Mouse (Mus musculus): ENCODE data around the gene Nckap5. TPM values are rescaled to one million over a fixed set of nuclear protein-coding genes. Genes with fewer than 3 reads are reported as not detected.

The Nckap5 gene
- polyA plus RNA-seq, 1 experiment = 0.49 TPM

DNA sequence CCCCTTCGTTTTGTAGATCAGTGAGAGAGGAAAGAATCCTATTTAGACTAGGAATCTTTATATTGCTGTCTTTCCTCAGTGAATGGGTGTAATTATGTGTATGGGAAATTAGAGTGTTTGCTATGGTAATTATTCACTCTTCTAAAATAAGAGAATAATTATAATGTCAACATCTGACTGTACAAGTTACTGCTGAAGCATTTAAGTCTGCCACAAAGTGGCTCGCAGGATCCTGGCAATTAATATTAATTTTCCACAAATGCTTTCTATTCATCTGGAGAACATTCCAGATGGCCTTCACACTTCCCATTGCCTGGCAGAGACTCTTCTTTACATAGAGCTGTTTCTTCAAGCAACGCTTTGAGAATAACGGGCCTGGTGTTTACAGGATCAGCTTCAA, 439.4 kb downstream of the Nckap5 start:
- H3K4me3 ChIP-seq (replicated peaks) = no peak overlapping the region
- H3K4me1 ChIP-seq = no peaks in the 10 kb centered on the region
- H3K36me3 ChIP-seq (replicated peaks; ENCODE audit: low read length) = no peaks in the 10 kb centered on the region
- no peaks in the 10 kb centered on the region for H3K27me3 ChIP-seq (replicated peaks)
- H3K9me3 ChIP-seq = no peaks in the 10 kb centered on the region
- no peak for TF ChIP-seq FLI1 (IDR thresholded peaks at IDR 0.05; ENCODE audit: low read length)
- no peak for TF ChIP-seq GATA1 (IDR thresholded peaks at IDR 0.05; ENCODE audit: borderline replicate concordance, low read length)

DNA sequence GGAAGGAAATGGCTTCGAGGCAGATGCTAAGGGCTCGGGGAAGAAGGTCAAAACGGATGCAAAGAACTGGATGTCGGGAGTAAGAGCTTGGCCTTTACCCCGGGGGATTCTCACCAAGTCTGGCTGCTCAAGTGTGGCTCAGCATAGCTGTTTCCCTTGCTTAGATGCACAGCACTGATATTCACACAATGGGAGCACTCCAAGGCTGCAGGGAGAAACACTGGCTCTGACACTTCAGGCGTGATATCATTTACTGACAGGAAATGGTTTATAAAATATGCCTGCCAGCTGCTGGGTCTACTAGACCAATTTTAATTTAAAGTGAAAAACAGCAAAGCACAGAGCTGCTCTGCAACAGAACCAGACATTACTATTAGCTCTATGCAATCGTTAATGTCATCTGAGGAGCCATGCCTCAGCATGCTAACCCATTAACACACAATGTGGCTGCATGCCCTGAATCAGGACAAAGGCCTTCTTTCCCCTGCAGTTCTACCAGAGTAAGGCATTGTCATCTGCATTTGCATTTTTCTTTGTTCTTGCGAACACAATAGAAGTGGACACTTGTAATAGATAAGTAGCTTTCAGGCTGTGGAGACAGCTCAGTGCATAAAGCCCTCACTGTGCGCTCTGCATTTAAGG, 453.1 kb downstream of the Nckap5 start:
- peaks cover 26% of the 10 kb centered on the region for H3K4me1 ChIP-seq
- H3K4me3 ChIP-seq (replicated peaks) = no peak overlapping the region
- H3K27me3 ChIP-seq (replicated peaks) = no peaks in the 10 kb centered on the region
- TF ChIP-seq FLI1 (IDR thresholded peaks at IDR 0.05; ENCODE audit: low read length) (no peak), GATA1 (IDR thresholded peaks at IDR 0.05; ENCODE audit: borderline replicate concordance, low read length) (no peak)
- no peaks in the 10 kb centered on the region for H3K36me3 ChIP-seq (replicated peaks; ENCODE audit: low read length)
- peaks cover 9% of the 10 kb centered on the region for H3K9me3 ChIP-seq

DNA sequence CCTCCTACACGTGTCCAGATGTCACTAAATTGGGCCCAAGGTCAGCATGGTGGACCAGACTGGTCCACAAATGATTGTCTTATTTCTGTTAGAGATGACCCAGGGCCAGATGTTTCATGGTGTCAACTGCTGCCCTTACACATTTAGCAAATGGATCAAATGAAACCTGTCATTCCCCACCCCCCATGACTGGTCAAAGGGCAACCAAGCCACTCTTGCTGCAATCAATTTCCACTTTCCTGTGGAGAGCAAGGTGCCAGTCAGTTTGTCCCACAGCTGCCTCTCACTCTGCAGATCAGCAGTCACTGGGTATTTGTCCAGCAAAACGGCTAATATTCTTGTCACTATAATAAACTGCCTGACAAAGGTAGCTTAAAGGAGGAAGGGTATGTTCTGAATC, 463.9 kb downstream of the Nckap5 start:
- no peaks in the 10 kb centered on the region for H3K27me3 ChIP-seq (replicated peaks)
- TF ChIP-seq GATA1 (IDR thresholded peaks at IDR 0.05; ENCODE audit: borderline replicate concordance, low read length) (no peak), FLI1 (IDR thresholded peaks at IDR 0.05; ENCODE audit: low read length) (no peak)
- H3K9me3 ChIP-seq = no peaks in the 10 kb centered on the region
- H3K4me1 ChIP-seq = 0 out of 2 replicates have a peak, but pooled peaks cover 4% of the 10 kb centered on the region
- no peak overlapping the region for H3K4me3 ChIP-seq (replicated peaks)
- no peaks in the 10 kb centered on the region for H3K36me3 ChIP-seq (replicated peaks; ENCODE audit: low read length)

DNA sequence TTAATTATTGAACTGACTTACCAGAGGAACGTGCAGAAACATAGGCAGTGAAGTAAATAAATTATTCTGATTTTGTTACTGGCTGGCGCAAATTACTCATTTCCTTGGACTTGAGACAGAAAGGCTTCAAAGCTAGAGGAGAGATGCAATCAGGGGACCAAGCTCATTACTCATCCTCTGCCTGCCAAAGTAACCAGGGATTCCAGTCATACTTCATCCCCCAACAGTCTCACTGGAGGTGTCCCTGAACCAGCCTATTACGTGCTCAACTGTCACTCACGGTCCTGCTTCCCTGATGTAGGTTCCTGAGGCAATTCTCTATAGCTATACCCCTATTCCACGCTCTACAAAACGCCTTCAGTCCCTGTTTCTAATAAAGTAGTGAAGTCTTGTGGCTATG, 466.0 kb downstream of the Nckap5 start:
- no peaks in the 10 kb centered on the region for H3K27me3 ChIP-seq (replicated peaks)
- H3K4me3 ChIP-seq (replicated peaks) = no peak overlapping the region
- H3K4me1 ChIP-seq = peaks cover 13% of the 10 kb centered on the region; the same call in 1 of the 2 replicates
- H3K36me3 ChIP-seq (replicated peaks; ENCODE audit: low read length) = no peaks in the 10 kb centered on the region
- TF ChIP-seq FLI1 (IDR thresholded peaks at IDR 0.05; ENCODE audit: low read length) (no peak), GATA1 (IDR thresholded peaks at IDR 0.05; ENCODE audit: borderline replicate concordance, low read length) (no peak)
- H3K9me3 ChIP-seq = no peaks in the 10 kb centered on the region

DNA sequence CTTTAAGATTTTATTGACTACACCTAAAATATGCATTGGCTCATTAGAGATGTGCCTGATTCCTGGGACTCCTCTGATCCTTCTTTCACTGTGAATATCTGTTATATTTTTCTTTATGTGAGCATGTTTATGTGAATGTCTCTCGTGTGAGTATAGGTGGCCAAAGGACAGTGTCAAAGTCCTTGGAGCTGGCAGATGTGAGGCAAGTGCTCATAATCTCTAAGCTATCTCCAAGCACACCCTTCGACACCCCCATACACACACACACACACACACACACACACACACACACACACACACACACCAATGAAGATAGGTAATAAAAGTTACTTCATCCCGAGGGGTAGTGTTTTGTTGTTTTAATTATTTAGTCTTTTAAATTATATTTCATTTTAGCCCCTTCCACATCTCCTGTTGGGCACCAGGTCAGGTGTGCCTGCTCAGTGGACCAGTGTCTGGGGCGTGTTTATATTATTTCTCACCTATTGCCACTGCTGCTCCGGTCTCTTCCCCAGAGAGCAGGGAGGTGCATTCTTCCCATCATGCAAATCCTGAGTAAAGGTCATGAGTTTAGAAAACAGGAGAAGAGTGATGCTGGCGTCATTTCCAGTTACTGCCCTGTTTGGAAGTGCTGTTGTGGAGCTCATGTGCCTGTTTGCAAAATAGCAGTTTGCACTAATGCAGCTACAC, 469.9 kb downstream of the Nckap5 start:
- no peaks in the 10 kb centered on the region for H3K36me3 ChIP-seq (replicated peaks; ENCODE audit: low read length)
- H3K4me3 ChIP-seq (replicated peaks) = no peak overlapping the region
- H3K27me3 ChIP-seq (replicated peaks) = no peaks in the 10 kb centered on the region
- peaks cover 18% of the 10 kb centered on the region for H3K4me1 ChIP-seq
- H3K9me3 ChIP-seq = no peaks in the 10 kb centered on the region
- TF ChIP-seq FLI1 (IDR thresholded peaks at IDR 0.05; ENCODE audit: low read length) (no peak), GATA1 (IDR thresholded peaks at IDR 0.05; ENCODE audit: borderline replicate concordance, low read length) (no peak)

DNA sequence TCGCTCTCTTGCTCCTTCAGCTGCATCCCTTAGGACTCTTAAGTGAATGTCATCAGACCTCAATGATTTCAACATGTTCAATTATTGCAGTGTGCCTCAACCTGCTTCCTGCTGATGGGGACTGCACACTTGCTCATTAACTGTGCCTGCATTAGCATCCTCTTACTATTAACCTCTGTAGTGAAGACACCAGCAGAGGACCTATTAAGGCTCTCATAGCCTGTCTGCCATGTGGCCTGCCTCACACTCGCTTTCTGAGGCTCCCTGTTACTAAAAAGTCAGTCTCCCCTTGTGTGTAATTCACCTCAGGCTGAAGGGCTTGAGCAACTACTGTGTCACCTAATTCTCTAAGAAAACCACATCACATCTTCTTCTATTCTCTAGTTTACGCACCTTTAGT, 470.5 kb downstream of the Nckap5 start:
- Histone ChIP-seq H3K4me1 (peaks cover 18% of the 10 kb centered on the region), H3K27me3 (replicated peaks) (no peaks in the 10 kb centered on the region), H3K4me3 (replicated peaks) (no peak overlapping the region), H3K9me3 (no peaks in the 10 kb centered on the region), H3K36me3 (replicated peaks; ENCODE audit: low read length) (no peaks in the 10 kb centered on the region)
- no peak for TF ChIP-seq FLI1 (IDR thresholded peaks at IDR 0.05; ENCODE audit: low read length)
- TF ChIP-seq GATA1 (IDR thresholded peaks at IDR 0.05; ENCODE audit: borderline replicate concordance, low read length) = no peak

DNA sequence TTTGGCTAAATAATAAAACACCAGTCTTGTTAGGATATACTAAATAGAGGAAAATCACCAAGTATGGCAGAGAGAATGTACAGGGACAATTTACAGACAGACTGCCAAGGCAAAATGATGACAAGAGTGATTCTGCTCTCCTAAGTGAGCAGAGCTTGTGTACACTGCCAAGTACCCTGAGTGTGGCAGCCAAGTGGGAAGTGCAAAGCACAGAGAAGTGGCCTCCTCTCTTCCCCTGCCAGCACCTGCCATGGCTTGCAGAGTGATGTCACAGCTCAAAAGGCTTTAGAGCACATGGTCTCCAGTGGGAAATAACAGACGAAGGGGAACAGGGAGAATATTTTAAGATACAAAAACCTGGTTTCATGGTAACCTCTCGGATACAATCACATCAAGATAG, 488.8 kb downstream of the Nckap5 start:
- Histone ChIP-seq H3K9me3 (no peaks in the 10 kb centered on the region), H3K36me3 (replicated peaks; ENCODE audit: low read length) (no peaks in the 10 kb centered on the region), H3K4me1 (peaks cover 12% of the 10 kb centered on the region; the same call in 1 of the 2 replicates), H3K4me3 (replicated peaks) (no peak overlapping the region), H3K27me3 (replicated peaks) (no peaks in the 10 kb centered on the region)
- TF ChIP-seq GATA1 (IDR thresholded peaks at IDR 0.05; ENCODE audit: borderline replicate concordance, low read length) = no peak
- no peak for TF ChIP-seq FLI1 (IDR thresholded peaks at IDR 0.05; ENCODE audit: low read length)

DNA sequence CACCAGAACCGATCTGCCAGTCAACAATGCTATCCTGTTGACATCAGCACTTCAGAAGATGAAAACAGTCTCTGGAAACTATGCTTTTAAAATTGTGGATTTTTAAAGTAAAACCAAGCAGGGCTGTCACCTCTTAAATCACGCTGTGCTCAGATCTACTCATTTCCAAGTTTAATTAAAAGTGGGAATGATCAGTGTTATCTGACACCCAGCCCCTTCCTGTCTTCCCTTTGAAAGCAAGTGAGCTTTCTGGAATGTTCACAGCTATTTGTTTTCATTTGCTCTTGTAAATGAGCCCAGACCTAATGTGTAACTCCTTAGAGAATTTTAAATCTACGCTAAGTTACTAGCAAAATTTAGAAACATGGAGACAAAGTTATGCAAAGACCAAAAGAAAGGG, 491.3 kb downstream of the Nckap5 start:
- no peak for TF ChIP-seq GATA1 (IDR thresholded peaks at IDR 0.05; ENCODE audit: borderline replicate concordance, low read length)
- no peak for TF ChIP-seq FLI1 (IDR thresholded peaks at IDR 0.05; ENCODE audit: low read length)
- no peak overlapping the region for H3K4me3 ChIP-seq (replicated peaks)
- H3K4me1 ChIP-seq = peaks cover 8% of the 10 kb centered on the region; the same call in 1 of the 2 replicates
- H3K36me3 ChIP-seq (replicated peaks; ENCODE audit: low read length) = no peaks in the 10 kb centered on the region
- H3K9me3 ChIP-seq = no peaks in the 10 kb centered on the region
- H3K27me3 ChIP-seq (replicated peaks) = no peaks in the 10 kb centered on the region

DNA sequence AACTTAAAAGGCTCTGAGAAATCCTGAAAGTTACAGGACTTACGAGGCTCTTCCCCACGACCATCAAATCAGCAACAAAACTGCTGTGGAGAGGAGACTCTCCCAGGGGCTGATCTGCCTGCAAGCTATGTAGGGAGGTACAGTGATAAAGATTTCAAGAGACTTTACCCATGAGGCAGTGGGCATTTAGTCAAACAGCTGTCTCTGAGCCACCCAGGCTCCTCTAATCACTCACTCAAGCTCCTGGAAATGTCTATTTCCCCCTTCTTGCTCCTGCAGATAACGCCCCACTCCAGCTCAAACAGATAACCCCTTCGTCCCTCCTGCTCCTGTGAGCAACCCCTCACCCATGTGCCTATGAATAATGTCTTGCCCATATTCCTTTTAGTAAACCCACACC, 496.4 kb downstream of the Nckap5 start:
- H3K27me3 ChIP-seq (replicated peaks) = no peaks in the 10 kb centered on the region
- H3K9me3 ChIP-seq = no peaks in the 10 kb centered on the region
- H3K4me3 ChIP-seq (replicated peaks) = no peak overlapping the region
- no peaks in the 10 kb centered on the region for H3K36me3 ChIP-seq (replicated peaks; ENCODE audit: low read length)
- TF ChIP-seq GATA1 (IDR thresholded peaks at IDR 0.05; ENCODE audit: borderline replicate concordance, low read length) = no peak
- TF ChIP-seq FLI1 (IDR thresholded peaks at IDR 0.05; ENCODE audit: low read length) = no peak
- peaks cover 3% of the 10 kb centered on the region; the same call in 1 of the 2 replicates for H3K4me1 ChIP-seq

DNA sequence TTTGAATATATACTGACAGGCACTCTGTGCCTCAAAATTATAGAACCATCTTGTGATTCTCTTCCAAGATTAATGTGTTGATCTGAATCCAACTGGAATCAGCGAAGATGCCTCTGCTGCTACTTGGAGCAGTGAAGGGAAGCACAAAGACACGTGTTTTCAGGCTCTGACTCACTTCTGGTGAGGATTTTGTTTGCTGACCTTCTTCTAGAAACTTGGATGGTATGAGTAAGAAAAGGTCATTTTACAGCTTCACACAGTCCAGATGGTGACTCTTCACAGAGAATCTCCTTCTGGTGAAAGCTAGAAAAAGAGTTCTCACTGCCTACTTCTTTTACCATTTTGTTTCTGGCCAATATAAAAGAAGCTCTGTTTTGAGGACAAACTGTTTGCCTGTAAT, 498.6 kb downstream of the Nckap5 start:
- no peaks in the 10 kb centered on the region for H3K36me3 ChIP-seq (replicated peaks; ENCODE audit: low read length)
- H3K4me3 ChIP-seq (replicated peaks) = no peak overlapping the region
- H3K27me3 ChIP-seq (replicated peaks) = no peaks in the 10 kb centered on the region
- TF ChIP-seq GATA1 (IDR thresholded peaks at IDR 0.05; ENCODE audit: borderline replicate concordance, low read length) (no peak), FLI1 (IDR thresholded peaks at IDR 0.05; ENCODE audit: low read length) (no peak)
- peaks cover 3% of the 10 kb centered on the region; the same call in 1 of the 2 replicates for H3K4me1 ChIP-seq
- H3K9me3 ChIP-seq = no peaks in the 10 kb centered on the region

Data from megakaryocyte, embryonic 14.5 days (primary cell).